Mouse (Mus musculus) naive thymus-derived CD4-positive, alpha-beta T cell, adult 2 months (primary cell): ENCODE data around the gene Nr6a1.
A peak's percentile ranks its signal among the peaks of the same experiment; 100 is the strongest.

Experiments used
- DNase-seq: peaks from one replicate; pipeline ENCODE4 v3.0.0-alpha.2; 2011; ENCODE audit warnings: low read depth

Nr6a1 gene

DNA sequence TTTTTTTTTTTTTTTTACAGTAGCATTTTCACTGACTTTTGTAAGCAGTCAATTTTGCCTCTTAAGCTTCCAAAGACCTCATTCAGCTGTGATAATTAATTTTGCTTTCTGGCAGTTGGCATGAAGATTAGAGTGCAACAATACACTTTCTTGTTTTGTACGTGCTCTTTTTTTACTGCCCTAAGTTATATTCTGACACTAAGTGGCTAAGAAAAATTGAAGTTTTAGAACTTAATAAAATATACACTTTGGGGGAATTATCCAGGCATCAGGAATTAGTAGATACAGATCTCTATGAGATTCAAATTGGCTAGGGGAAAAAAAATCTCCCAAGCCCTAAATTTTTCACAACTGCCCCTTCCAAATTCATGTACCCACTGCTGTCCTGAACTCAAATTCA is 144.8 kb downstream of the Nr6a1 start:
- no peak for DNase-seq

DNA sequence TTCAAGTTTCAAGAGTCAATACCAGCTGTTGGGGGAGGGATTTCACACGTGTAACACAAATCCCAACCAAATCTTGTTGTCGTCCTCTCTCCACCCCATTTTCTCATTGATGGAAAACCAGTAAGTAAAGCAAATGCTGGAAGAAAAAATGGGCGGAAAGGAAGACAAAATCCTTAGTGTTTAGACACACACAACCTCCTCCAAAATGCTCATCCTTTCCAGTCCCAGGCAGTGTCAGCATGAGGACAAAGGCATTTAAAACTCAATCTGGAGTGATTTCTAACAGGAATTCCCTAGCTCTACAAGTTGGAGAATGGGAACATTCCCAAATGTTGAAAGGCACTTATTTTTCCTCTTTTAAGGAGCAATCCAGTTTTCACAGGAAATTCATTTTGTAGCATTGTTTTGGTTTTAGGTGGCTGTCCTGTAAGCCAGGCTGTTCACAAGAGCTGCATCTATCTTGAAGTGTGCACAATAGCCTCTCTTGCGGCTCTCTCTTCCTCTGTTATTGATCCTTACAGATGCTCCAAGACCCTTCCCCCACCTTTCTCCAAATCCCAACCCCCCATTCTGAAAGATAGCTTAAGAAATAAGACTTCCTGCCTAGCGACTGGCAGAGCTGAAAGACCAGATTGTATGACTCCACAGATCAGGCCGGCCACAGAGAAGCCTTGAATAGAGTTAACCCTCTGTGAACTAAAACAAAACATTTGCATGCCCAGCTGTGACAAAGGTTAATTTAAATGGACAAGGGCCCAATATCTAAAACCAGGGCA is 145.4 kb downstream of the Nr6a1 start:
- no peak for DNase-seq

DNA sequence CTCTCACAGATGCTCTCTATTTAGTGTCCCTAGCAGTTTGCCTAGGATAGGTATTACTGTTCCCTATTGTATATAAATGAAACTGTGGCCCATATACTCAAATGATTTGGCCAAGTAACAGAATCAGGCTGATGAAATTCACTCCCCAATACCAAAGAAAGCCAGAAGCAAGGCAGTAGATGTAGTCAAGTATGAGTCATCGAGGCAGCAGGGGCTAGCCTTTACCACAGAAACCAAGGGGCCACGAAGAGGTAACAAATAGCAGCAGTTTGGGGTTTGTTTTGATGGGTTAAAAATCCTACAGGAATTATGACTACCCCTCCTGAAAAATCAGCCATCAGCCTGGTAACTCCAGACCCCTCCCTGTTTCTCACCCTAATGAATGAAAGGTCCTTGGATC is 147.5 kb downstream of the Nr6a1 start:
- DNase-seq: no peak

DNA sequence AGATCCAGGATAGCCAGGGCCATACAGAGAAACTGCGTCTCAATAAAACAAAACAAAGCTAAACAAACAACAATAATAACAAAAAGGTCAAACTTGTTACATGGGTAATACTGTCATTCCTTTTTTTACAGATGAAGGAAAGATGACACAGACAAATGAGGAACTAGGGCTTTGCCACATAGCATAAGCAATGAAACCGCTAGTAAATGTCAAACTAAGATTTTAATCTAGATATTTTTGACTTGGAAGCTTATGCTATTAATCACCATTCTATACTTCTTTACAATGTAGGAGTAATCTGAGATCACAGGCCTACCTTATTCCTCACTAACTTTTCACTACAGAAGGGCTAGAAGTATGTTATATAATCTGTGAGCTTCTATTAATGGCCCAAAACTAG is 150.2 kb downstream of the Nr6a1 start:
- no peak for DNase-seq

DNA sequence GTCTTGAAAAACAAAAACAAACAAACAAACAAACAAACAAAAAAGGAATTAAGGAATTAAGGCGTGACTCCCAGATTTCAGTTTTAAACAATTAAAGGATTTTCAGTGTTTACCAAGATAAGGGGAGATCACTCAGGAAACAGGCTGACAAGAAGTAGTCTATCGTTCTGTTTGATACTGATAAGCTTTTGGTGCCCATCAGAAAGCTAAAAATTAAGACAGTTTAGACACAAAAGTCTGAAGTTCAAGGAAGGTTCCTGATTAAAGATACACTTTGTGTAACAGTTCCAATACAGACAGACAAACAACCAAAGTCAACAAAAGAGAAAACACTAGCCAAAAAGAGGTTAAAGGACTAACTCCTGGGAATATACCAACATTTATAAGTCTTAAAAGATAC is 152.6 kb downstream of the Nr6a1 start:
- no peak for DNase-seq

DNA sequence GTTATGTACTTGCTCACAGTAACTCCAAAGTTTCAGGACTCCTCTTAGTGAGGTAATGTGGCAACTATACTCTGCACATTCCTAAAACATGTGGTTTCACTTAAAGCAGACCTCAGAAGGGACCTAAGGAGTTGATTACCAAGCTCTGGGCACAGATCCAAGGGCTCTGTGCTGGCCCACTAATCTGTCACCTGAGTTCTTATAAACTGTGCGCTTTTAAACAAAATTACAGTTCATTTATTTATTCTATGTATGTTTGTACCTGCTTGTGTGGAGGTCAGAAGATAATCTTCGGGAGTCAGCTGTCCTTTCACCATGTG is 156.1 kb downstream of the Nr6a1 start:
- DNase-seq: no peak

DNA sequence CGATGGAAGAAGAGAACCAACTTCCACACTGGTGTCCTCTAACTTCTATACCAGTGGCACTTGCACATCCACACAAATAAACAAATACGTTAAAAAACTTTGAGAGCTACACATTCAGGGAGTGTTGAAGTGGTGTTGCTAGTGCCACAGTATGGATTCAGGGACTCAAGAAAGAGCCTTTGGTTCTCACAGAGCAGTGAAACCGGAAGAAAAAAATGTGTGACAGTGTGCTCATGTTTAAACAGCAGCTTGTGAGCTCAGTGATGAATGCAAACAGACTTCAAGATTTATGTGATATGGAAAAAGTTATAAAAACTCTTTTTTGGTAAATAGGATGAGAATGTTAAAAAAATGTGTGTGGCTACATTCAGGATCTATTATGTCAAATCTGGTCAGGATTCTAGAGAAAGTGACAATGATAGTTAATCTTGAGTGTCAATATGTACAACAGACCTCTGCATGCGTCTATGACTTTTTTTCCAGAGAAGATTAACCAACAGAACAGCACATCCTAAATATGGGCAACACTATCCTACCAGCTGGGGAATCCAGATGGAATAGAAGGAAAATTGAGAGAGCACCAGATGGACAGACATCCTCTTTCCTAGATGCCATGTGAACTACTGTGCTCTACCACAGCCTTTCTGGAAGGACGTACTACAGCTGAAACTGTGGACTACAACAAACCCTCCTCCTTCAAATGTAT is 156.6 kb downstream of the Nr6a1 start:
- no peak for DNase-seq

DNA sequence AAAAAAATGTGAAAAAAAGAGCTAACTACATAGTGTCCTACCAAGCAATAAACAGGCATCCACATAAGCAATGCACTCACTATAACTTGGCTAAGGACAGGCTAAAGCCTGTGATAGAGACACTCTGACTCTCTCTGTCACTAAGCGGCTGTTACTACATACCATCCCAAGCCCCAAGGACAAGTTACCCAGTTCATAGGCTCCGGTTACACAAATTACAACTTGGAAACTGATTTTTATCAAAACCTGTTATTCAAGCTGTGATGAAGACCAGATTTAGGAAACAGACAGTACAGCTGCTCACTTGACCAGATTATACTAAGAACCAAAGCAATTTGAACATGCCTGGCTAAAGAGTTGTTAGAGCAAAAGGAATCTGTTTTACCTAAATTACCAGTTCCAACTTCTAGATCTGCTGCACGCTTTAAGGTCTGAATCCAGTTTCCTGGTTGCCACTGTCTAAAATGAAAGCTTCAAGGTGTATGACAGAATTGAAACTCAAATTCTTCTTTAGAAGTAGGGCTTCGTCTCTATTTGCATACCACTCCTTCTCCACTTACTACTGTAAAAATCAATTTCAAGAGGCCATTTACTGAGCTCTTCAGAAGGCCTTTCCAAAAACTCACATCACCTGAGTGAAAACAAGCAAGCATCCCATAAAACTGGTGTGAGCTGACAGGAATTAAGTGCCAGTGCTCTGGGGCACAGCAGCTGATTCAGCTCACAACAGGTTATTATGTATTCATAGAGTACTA is 160.1 kb downstream of the Nr6a1 start:
- no peak for DNase-seq

DNA sequence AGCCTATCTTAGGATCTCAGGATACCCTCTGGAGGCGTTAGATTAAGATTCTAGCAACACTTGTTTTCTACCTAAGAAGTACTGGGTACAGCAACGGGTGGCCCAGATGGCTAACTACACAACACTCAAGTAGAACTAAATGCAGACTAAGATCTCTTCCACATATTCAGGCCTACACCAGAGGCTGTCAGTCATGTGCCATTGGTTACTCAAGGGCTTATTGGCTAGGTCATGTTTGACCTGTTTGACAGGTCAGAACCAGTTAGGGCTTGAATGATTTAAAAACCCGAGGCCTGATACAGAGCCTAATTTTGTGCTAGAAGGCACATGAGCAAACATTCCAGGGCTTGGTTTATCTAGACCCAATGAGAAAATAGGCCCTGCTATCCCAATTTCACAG is 187.6 kb downstream of the Nr6a1 start:
- peak; percentile 2 for DNase-seq

DNA sequence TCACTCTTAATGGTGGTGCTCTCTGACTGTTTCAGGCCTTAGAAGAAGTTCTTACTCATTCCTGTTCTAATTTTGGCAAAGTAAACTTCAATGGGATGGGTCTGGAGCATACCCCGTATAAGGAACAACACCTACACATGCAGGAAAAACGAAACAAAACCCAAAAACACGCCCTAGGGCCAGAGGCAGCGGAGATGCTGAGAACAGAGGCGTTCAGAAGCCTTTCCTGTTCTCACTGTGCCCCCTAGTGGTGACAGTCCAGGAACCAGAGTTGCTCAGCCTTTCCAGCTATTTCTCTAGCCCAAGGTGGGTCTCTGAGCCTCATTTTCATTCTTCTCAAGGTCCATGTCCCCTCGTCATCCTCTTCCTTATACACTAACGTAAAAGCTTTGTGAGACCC is 188.1 kb downstream of the Nr6a1 start:
- peak; percentile 61 for DNase-seq

DNA sequence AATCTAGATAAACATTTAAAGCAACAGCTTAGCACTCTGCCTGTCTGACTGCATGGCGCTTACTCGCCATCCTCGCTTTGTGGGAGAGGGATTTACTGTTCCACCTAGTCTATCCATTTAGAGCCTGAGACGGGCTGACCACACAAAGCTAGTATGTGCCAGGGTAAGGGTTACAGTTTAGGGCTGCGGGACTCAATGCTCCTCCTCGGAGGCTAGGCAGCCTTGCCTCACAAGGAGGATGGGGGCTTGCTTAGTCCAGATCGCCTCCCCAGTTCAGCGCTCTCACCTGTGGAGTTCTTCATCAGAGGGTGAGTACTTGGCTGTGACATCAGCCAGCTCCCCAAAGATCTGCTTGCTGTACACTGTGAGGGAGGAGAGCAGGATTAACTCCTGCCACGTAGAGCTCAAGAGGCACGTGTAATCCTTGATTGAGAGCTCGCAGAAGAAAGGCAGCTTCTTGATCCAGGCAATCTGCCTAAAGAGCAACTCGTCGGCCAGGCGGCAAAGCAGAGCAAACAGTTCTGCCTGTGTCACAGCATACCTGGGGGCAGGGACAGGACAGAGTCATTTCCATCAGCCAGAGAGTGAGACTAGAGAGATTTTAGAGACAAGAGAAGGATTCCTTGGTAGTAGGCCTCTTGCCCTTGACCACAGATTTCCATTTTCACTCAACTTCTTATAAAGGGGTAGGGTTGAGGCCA is 188.7 kb downstream of the Nr6a1 start:
- no peak for DNase-seq

DNA sequence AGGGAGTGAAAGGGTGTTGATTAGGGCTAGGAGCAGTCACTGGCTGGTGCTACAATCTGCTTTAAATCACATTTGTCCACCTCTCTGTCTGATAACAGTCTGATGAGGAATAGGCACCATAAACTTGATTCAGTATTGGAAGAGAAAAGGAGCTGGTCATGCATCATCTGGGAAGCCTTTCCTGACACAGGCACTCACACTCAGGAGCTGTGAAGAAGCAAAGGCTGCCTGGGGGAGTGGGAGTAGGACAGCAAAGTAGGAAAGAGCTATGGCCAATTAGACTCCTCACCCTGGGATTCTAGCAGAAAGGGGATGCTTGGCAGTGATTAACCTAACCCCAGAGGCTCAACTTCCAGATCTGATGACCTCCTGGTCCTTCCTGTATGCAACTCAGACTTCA is 191.7 kb downstream of the Nr6a1 start:
- no peak for DNase-seq

DNA sequence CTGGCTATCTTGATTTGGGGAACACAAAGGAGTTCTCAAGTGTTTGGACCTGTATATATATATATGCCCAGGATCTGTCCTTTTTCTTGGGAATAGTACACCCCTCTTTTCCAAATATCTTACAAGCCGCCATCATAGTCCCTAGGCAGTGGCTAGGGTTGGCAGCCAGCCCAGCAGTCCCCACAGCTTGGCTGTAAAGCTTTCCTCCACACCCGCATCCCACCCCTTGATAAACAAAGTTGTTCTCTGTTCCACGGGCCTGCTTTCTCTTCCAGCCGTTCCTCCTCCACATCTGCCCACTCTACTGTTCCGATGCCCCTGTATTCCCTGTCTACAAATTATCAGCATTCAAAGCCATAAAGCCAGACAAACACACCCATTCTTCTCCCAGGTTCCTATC is 192.8 kb downstream of the Nr6a1 start:
- DNase-seq: no peak

DNA sequence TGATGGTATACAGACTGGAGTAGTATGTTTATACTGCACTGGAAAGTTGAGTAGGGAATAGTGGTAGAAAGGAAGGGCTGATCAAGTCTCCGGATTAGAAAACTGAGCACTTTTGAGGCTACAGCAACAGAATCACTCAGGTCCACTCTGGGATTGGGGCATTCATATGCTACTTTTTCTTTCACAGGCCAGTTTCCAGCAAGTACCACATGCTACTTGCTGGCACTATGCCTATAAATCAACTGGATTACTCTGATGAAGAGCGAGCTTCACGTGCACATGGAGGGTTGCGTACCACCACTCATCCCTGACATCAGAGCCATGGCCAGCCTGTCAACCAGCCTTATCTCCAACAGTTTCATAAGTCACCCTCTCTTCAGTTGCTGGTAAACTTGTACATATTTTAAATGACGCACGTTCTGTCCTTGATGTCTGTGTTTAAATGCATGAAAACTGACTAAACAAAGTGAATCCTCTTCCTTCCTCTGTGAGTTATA is 197.1 kb downstream of the Nr6a1 start:
- DNase-seq: no peak

DNA sequence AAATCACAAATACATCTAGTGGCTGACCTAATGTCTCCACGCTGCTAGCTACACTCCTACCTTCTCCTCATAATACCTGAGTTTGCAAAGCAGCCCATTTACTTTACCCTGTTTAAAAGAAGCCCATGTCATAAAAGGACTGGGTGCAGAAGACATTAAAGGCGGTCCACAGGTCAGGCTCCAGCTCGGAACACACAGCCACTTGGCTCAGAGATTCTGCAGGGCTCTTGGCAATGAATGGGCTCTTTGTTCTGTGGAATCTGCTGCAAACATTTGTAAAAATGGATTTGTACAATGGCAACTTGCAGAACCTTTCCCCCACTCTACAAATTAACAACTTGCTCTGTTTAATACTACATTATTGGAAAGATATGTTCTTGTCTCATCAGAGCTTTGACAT is 202.1 kb downstream of the Nr6a1 start:
- DNase-seq: no peak

DNA sequence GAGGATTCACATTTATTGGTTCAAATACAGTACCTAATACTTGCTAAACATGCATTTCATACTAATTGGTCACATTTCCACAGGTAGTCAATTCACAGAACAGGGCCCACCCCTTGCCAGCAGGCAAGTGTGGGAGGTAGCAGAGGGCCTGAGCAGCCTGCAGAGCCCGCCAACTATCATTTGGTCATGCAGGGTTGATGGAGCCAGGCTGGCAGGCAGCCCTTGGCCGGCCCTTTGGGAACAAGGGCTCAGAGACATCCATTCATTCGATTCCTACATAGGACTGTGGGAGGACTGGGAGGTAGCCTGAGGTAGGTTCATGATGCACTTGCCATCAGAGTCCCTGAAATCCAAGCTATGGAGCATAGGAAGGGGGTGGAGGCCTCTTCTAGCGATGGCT is 204.1 kb downstream of the Nr6a1 start:
- no peak for DNase-seq

DNA sequence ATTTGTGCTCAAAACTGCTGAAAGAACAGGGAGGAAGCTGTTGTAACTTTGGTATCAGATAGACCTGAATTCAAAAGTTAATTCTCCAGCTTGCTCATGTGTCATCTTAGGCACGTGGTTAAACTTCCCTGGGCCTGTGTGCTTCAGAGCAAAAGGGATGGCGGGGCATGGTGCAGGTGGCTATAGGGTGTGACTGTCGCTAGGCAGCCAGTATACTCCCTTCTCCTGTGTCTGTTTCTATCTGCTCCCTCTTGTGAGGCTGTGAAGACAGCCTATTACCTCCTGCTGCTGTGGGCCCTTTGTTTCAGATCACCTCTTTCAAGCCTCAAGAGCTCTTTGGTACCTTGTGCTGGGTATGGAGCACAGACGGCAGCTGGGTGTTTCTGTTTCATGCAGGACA is 205.4 kb downstream of the Nr6a1 start:
- no peak for DNase-seq

DNA sequence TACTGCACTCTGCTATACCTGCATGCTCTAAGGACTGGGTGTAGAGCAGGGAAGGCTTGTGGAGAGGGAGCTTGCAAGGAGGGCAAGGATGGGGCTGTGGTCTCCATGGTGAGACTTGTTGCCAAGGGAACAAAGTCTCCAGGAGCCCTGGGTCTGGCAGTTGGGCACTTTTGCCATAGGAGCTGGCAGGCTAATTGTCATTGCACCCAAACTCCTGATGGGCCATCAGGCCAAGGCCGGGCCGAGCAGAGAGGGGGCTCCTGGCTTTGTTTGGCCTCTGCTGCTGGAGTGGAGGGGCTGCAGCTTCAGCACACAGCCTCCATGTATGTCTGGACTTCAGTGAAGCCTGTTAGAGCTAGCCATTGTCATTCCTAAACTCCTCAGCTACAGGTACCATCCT is 206.8 kb downstream of the Nr6a1 start:
- DNase-seq: no peak

DNA sequence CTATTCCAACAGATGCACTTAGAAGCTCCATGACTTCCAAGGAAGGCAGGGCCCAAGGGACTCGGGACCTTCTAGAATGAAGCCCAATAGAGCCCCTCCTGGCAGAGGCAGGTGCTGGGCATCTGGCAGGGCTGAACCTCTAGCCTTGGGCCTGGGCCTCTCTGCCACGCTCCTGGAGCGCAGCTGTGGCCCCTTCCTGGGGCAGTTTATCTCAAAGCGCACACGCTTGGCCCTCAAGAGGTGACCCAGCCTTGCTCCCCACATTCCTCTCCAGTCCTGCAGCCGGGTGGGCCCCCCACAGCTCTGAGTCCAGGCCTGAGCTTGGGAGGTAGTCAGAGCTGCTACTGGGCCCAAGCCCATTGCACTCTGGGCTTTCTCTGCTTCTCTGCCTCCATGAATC is 208.1 kb downstream of the Nr6a1 start:
- no peak for DNase-seq

DNA sequence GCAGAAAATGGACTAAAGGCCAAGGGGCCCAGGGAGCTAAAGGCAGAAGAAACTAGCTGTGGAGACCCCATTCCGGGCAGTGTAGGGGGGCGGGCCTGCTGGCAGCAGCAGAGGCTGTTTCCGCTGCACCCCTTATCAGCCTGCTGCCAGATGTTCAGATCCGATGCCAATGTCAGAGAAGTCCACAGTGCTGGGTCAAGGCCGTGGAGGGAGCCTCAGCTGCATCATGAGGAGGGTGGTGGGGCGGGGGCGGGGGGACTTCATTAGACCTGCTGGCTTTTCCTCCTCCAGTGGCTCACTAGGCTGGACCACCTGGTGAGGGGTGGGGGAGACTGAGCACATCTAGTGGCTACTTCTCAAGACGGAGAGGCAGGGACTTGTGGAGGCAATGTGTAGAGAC is 208.8 kb downstream of the Nr6a1 start:
- no peak for DNase-seq

DNA sequence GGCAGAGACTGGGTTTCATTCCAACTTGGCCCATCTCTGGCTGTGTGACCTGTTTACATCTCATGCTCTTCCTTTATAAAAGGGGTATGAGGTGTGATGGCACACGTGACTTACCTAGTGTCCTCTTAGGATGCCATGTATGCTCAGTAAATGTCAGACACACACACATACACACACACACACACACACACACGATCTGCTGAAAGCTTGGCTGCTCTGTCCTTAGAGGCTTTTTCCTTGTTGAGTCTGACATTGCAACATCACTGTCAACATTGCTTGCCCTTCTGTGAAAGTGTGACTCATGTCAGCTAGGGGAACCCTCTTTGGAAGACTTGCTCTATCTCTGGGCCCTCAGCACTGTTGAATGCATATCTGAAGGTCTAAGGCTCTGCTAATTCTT is 210.1 kb downstream of the Nr6a1 start:
- DNase-seq: no peak

DNA sequence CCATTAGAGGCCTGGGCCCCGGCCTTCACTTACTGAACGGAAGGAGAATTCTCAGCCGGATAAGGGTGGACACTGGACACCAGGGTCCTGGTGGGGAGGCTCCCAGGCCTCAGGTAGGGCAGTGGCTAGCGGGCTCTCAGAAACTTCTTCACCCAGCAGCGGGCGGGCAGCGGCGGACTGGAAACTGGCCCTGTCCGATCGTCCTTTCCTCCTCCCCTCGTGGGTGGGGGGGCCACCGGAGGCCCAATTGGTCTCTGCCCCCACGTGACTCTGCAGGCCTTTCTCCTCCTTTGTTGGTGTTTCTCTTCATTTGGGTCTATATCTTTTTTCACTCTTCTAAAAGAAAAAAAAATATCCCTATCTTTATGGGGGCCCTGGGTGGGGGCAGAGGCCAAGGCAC is 213.2 kb downstream of the Nr6a1 start, which contains the start of gene Nr5a1:
Gene Nr5a1, minus strand, starts transcription at position 219 of the 400 bp plus-strand sequence.
- no peak for DNase-seq
